Mouse (Mus musculus) retina, embryonic 14.5 days (tissue): ENCODE data around the gene Atp6v1g2.

ENCODE experiments used
- DNase-seq: peaks from one replicate; pipeline ENCODE4 v3.0.0-alpha.2; 2015; ENCODE audit warnings: low spot score

Atp6v1g2 gene

GRCm38 (mm10) chr17:35254241-35255098, 21.0 kb downstream of the Atp6v1g2 start:
- peak; percentile 72 for DNase-seq

GRCm38 (mm10) chr17:35255301-35255700, 21.8 kb downstream of the Atp6v1g2 start:
- no peak for DNase-seq

- DNase-seq: no peak
These were observed 22.2 kb downstream of the Atp6v1g2 start for GRCm38 (mm10) chr17:35255704-35256103.

- DNase-seq: no peak
These were observed 23.9 kb downstream of the Atp6v1g2 start for GRCm38 (mm10) chr17:35257378-35257777.

GRCm38 (mm10) chr17:35257824-35258491, 24.5 kb downstream of the Atp6v1g2 start:
- peak; percentile 99 for DNase-seq

GRCm38 (mm10) chr17:35258492-35259478, 25.3 kb downstream of the Atp6v1g2 start:
- DNase-seq: no peak

GRCm38 (mm10) chr17:35259621-35260020, 26.2 kb downstream of the Atp6v1g2 start:
- no peak for DNase-seq

GRCm38 (mm10) chr17:35261651-35262050, 28.2 kb downstream of the Atp6v1g2 start:
- DNase-seq: no peak

GRCm38 (mm10) chr17:35262664-35263522, 29.4 kb downstream of the Atp6v1g2 start, which contains the start of gene H2-D1:
Gene H2-D1 (plus strand): TSS chr17:35262730.
- DNase-seq: peak; percentile 94

- no peak for DNase-seq
These were observed 30.0 kb downstream of the Atp6v1g2 start for GRCm38 (mm10) chr17:35263523-35263883.

GRCm38 (mm10) chr17:35267399-35268086, 34.1 kb downstream of the Atp6v1g2 start:
- DNase-seq: no peak

- no peak for DNase-seq
These were observed 36.3 kb downstream of the Atp6v1g2 start for GRCm38 (mm10) chr17:35269653-35270347.

GRCm38 (mm10) chr17:35272249-35272648, 38.8 kb downstream of the Atp6v1g2 start:
- no peak for DNase-seq

- DNase-seq: peak; percentile 97
These were observed 41.3 kb downstream of the Atp6v1g2 start for GRCm38 (mm10) chr17:35274770-35275169.

- DNase-seq: no peak
These were observed 42.9 kb downstream of the Atp6v1g2 start for GRCm38 (mm10) chr17:35276304-35276864.

GRCm38 (mm10) chr17:35278049-35278448, 44.6 kb downstream of the Atp6v1g2 start:
- no peak for DNase-seq

- no peak for DNase-seq
These were observed 45.7 kb downstream of the Atp6v1g2 start for GRCm38 (mm10) chr17:35278957-35279688.

- DNase-seq: no peak
These were observed 46.8 kb downstream of the Atp6v1g2 start for GRCm38 (mm10) chr17:35280276-35280675.

GRCm38 (mm10) chr17:35285431-35285830, 52.0 kb downstream of the Atp6v1g2 start:
- no peak for DNase-seq
